ENCODE assay signal across 10 mouse cellular contexts in the genomic region with DNA sequence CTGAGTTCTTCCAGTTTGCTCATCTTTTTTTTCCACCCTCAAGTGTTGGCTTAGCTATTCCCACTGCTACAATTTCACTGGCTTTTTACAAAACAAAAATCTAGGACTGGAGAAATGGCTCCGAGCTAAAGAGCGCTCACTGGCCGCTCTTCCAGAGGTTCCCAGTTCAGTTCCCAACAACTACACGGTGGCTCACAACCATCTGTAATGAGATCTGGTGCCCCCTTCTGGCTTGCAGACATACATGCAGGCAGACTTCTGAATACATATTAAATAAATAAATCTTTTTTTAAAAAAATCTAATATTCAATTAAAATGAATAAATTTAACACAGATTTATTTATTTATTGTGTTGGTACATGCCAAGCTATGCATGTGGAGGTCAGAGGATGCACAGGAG. TPM values are rescaled to one million over a fixed set of nuclear protein-coding genes. Genes with fewer than 3 reads are reported as not detected.
DNase-seq lines count a peak whose midpoint lies in the region; TF ChIP-seq lines count a peak whose summit lies in the region.
"Had no signal": no experiment of that assay in that cellular context is flagged by ENCODE, and none has a peak within 500 bp of the region (broad histone marks: within the 10 kb centered on the region; RNA-seq: fewer than 3 reads in every experiment).

No protein-coding gene starts in this region.

- 79% methylated on average over 4 of the region's 4 CpGs for WGBS in kidney, adult 2 months

- H3K4me3 ChIP-seq in kidney, adult 2 months (ENCODE audit: insufficient read depth, low read depth, low read length) = no peak overlapping the region
- H3K4me3 ChIP-seq: heart, embryonic 10.5 days; lung, embryonic 15.5 days had no signal

- peak; percentile 28 for DNase-seq in kidney, adult 2 months
- no peak for DNase-seq in kidney, postnatal 14 days
- DNase-seq in CD4-positive, CD25-positive, alpha-beta regulatory T cell, adult 2 months (ENCODE audit: low read depth, low spot score) = peak; percentile 71
- peak; percentile 44 for DNase-seq in NIH3T3 (ENCODE audit: low read depth)
- peak; percentile 19 for DNase-seq in lung, postnatal 10 days
- no peak for DNase-seq in gastrocnemius, adult 18-20 months (ENCODE audit: low spot score)
- DNase-seq in urinary bladder, postnatal 36 days (ENCODE audit: low spot score in 2 of 2) = no peak
- no peak for DNase-seq in spleen, adult 12 weeks (ENCODE audit: low spot score)

- no peaks in the 10 kb centered on the region for H3K36me3 ChIP-seq in kidney, adult 2 months (ENCODE audit: control insufficient read depth, insufficient read depth, low read length)
- H3K36me3 ChIP-seq: heart, embryonic 10.5 days; lung, embryonic 15.5 days had no signal

- no peaks in the 10 kb centered on the region for H3K27me3 ChIP-seq in kidney, adult 2 months (replicated peaks; ENCODE audit: control insufficient read depth, insufficient read depth, low read length)
- H3K27me3 ChIP-seq: lung, embryonic 15.5 days had no signal

- TF ChIP-seq CTCF in kidney, adult 2 months (conservative IDR thresholded peaks at IDR 0.05; ENCODE audit: insufficient read depth, insufficient read length, low read depth, low read length) = peak; percentile 49

- H3K4me1 ChIP-seq in kidney, adult 2 months (ENCODE audit: control insufficient read depth, insufficient read depth, low read length) = no peaks in the 10 kb centered on the region
- H3K4me1 ChIP-seq: heart, embryonic 10.5 days had no signal

- no peak for TF ChIP-seq POLR2A in kidney, adult 2 months (IDR thresholded peaks at IDR 0.05; ENCODE audit: low read depth, low read length)

- no peak overlapping the region for H3K27ac ChIP-seq in kidney, adult 2 months (ENCODE audit: insufficient read depth, low read depth, low read length)
- H3K27ac ChIP-seq: heart, embryonic 10.5 days; lung, embryonic 15.5 days had no signal

RNA-seq across cellular contexts. Expression of a gene that starts 36.0 kb away (rescaled TPM):
- 2.5 and 2.9 TPM in 2 replicates for polyA plus RNA-seq in kidney, adult 2 months (2012; rRNA removed)
- under 1 TPM in 1 of 2 experiments, not detected in 1; 0.09 TPM for total RNA-seq in gastrocnemius, adult 18-20 months (2021)

RNA-seq across cellular contexts. Expression of a gene that starts 42.7 kb away (rescaled TPM):
- 62.9 and 90.0 TPM in 2 replicates for polyA plus RNA-seq in kidney, adult 2 months (2012; rRNA removed)
- total RNA-seq in gastrocnemius, adult 18-20 months (2021) = 10 to 100 TPM; 71.5 to 86.7 TPM

RNA-seq across cellular contexts. Expression of a gene that starts 50.7 kb away (rescaled TPM):
- polyA plus RNA-seq in kidney, adult 2 months (2012; rRNA removed) = 7.1 and 10.2 TPM in 2 replicates
- 10 to 100 TPM; 13.0 to 14.2 TPM for total RNA-seq in gastrocnemius, adult 18-20 months (2021)

Comparison
In these comparisons a context has a peak if more than half of its experiments do, and no peak if none do; other contexts are left out.
1. DNase-seq: peak in kidney, adult 2 months (single experiment), CD4-positive, CD25-positive, alpha-beta regulatory T cell, adult 2 months (single experiment), NIH3T3 (single experiment) and lung, postnatal 10 days (single experiment); none in kidney, postnatal 14 days (single experiment), gastrocnemius, adult 18-20 months (single experiment), urinary bladder, postnatal 36 days (0 of 2) and spleen, adult 12 weeks (single experiment).